Mouse (Mus musculus) layer of hippocampus, adult 8-10 months (tissue): ENCODE data around the gene Rae1. TPM values are rescaled to one million over a fixed set of nuclear protein-coding genes. Genes with fewer than 3 reads are reported as not detected.
A peak's percentile ranks its signal among the peaks of the same experiment; 100 is the strongest.

Source experiments
- DNase-seq, 2 experiments: peaks; one replicate each; pipeline ENCODE4 v3.0.0; 2022; ENCODE audit warnings: low spot score in 2 of 2
- total RNA-seq, 4 experiments: library from RNA; stranded (reverse); gene quantifications; 2 replicates each; pipeline ENCODE4 v1.2.4; 2022

Gene Rae1
- total RNA-seq = 10 to 100 TPM; 77.5 to 82.0 (median 79.3) TPM

- peak; percentile 95 to 98 for DNase-seq
Observed at GRCm38 (mm10) chr2:172999630-173000284, at the start of gene Rae1. Rae1 (plus strand) TSS chr2:173000117.

- DNase-seq = no peak
Observed at GRCm38 (mm10) chr2:172950119-172950676, 49.7 kb upstream of the Rae1 start.

- no peak for DNase-seq
Observed at GRCm38 (mm10) chr2:172950722-172951121, 49.2 kb upstream of the Rae1 start.

GRCm38 (mm10) chr2:172951976-172952375 lies 47.9 kb upstream of the Rae1 start:
- no peak for DNase-seq

GRCm38 (mm10) chr2:172958579-172958978 lies 41.3 kb upstream of the Rae1 start:
- no peak for DNase-seq

GRCm38 (mm10) chr2:172959006-172959768 lies 40.7 kb upstream of the Rae1 start:
- DNase-seq = no peak

- no peak for DNase-seq
Observed at GRCm38 (mm10) chr2:172960350-172960749, 39.6 kb upstream of the Rae1 start.

- DNase-seq = no peak
Observed at GRCm38 (mm10) chr2:172961211-172961610, 38.7 kb upstream of the Rae1 start.

- DNase-seq = no peak
Observed at GRCm38 (mm10) chr2:172965249-172965648, 34.7 kb upstream of the Rae1 start.

GRCm38 (mm10) chr2:172966480-172966879 lies 33.4 kb upstream of the Rae1 start:
- DNase-seq = no peak

GRCm38 (mm10) chr2:172971865-172972264 lies 28.1 kb upstream of the Rae1 start:
- no peak for DNase-seq

- DNase-seq = no peak
Observed at GRCm38 (mm10) chr2:172973806-172974565, 25.9 kb upstream of the Rae1 start.

- DNase-seq = no peak
Observed at GRCm38 (mm10) chr2:172974701-172975100, 25.2 kb upstream of the Rae1 start.

GRCm38 (mm10) chr2:172975159-172975558 lies 24.8 kb upstream of the Rae1 start:
- DNase-seq = no peak

- DNase-seq = no peak
Observed at GRCm38 (mm10) chr2:172976661-172977238, 23.2 kb upstream of the Rae1 start.

- no peak for DNase-seq
Observed at GRCm38 (mm10) chr2:172977409-172978130, 22.3 kb upstream of the Rae1 start, which contains the start of gene Spo11. Spo11 (plus strand) TSS chr2:172977700.

GRCm38 (mm10) chr2:172978131-172978633 lies 21.7 kb upstream of the Rae1 start:
- no peak for DNase-seq

- no peak for DNase-seq
Observed at GRCm38 (mm10) chr2:172979666-172980345, 20.1 kb upstream of the Rae1 start.

GRCm38 (mm10) chr2:172982776-172983561 lies 16.9 kb upstream of the Rae1 start:
- no peak for DNase-seq
